In genomic region chr13:51617861-51618260, GRCm38 (mm10) we compare ENCODE assay signal across 7 mouse cellular contexts. TPM values are rescaled to one million over a fixed set of nuclear protein-coding genes. Genes with fewer than 3 reads are reported as not detected.
DNase-seq lines count a peak whose midpoint lies in the region; ATAC-seq lines count a peak whose summit lies in the region.

No protein-coding gene starts in this region.

- H3K4me1 ChIP-seq in lung, embryonic 15.5 days: peaks cover 16% of the 10 kb centered on the region; the same call in 1 of the 2 replicates

- no peak overlapping the region for H3K27ac ChIP-seq in lung, embryonic 15.5 days

- H3K4me3 ChIP-seq in lung, embryonic 15.5 days: no peak overlapping the region

- no peak overlapping the region for H3K9ac ChIP-seq in lung, embryonic 15.5 days

- H3K27me3 ChIP-seq in lung, embryonic 15.5 days: no peaks in the 10 kb centered on the region

- H3K9me3 ChIP-seq in lung, embryonic 15.5 days: no peaks in the 10 kb centered on the region

- 19% methylated on average over 6 of the region's 6 CpGs for WGBS in lung, embryonic 15.5 days

- peak; percentile 67 for DNase-seq in CD4-positive helper T cell, adult 2 months (ENCODE audit: low read depth, low spot score)
- DNase-seq in MN1 (ENCODE audit: low spot score): peak; percentile 79
- peak; percentile 77 to 78 for DNase-seq in kidney, postnatal 4 days
- DNase-seq in retina, postnatal 7 days (ENCODE audit: low read depth, low spot score): peak; percentile 38

- H3K4me2 ChIP-seq in lung, embryonic 15.5 days: peak overlapping the region; percentile 9; the same call in 1 of the 2 replicates

- ATAC-seq in common myeloid progenitor, adult 5-6 weeks (replicated peaks; ENCODE audit: low read depth, poor library complexity, severe bottlenecking): peak; percentile 45; the same call in 1 of the 2 replicates
- ATAC-seq in granulocyte monocyte progenitor cell, adult 5-6 weeks (replicated peaks; ENCODE audit: poor library complexity, severe bottlenecking): peak; percentile 58
- peak; percentile 64; the same call in 1 of the 2 replicates for ATAC-seq in lung, embryonic 15.5 days (ENCODE audit: borderline replicate concordance, extremely low read depth, low FRiP score, low TSS enrichment)

- H3K36me3 ChIP-seq in lung, embryonic 15.5 days: no peaks in the 10 kb centered on the region

RNA-seq across cellular contexts. Expression of gene Cks2, which starts 27.2 kb away (rescaled TPM):
- 260 and 278 TPM in 2 replicates for total RNA-seq in common myeloid progenitor, adult 5-6 weeks (2017)
- total RNA-seq in granulocyte monocyte progenitor cell, adult 5-6 weeks (2014; fragmentation: Nextera tagmentation): 271 and 351 TPM in 2 replicates
- 247 and 266 TPM in 2 replicates for total RNA-seq in granulocyte monocyte progenitor cell, adult 5-6 weeks (2017)
- polyA plus RNA-seq in lung, embryonic 15.5 days (2015; fragmentation: Nextera tagmentation; extraction: Ambion mirVana): 341 and 380 TPM in 2 replicates

RNA-seq across cellular contexts. Expression of gene Secisbp2, which starts 33.6 kb away (rescaled TPM):
- 27.0 and 29.1 TPM in 2 replicates for total RNA-seq in common myeloid progenitor, adult 5-6 weeks (2017)
- total RNA-seq in granulocyte monocyte progenitor cell, adult 5-6 weeks (2014; fragmentation: Nextera tagmentation): 19.6 and 30.8 TPM in 2 replicates
- total RNA-seq in granulocyte monocyte progenitor cell, adult 5-6 weeks (2017): 24.7 and 26.2 TPM in 2 replicates
- polyA plus RNA-seq in lung, embryonic 15.5 days (2015; fragmentation: Nextera tagmentation; extraction: Ambion mirVana): 23.9 and 31.1 TPM in 2 replicates

RNA-seq across cellular contexts. Expression of gene Shc3, which starts 48.6 kb away (rescaled TPM):
- total RNA-seq in common myeloid progenitor, adult 5-6 weeks (2017): not detected in 2 replicates
- not detected in 2 replicates for total RNA-seq in granulocyte monocyte progenitor cell, adult 5-6 weeks (2014; fragmentation: Nextera tagmentation)
- not detected in 2 replicates for total RNA-seq in granulocyte monocyte progenitor cell, adult 5-6 weeks (2017)
- 0.16 and 0.25 TPM in 2 replicates for polyA plus RNA-seq in lung, embryonic 15.5 days (2015; fragmentation: Nextera tagmentation; extraction: Ambion mirVana)
